Mouse (Mus musculus): ENCODE measurements around the gene Ahsg. TPM values are rescaled to one million over a fixed set of nuclear protein-coding genes. Genes with fewer than 3 reads are reported as not detected.

Gene Ahsg
- total RNA-seq (2021): 1 to 10 TPM; 1.6 to 7.1 TPM
- long read RNA-seq, experiment 1, partial matches to known transcripts: 0 of 2 reads
- long read RNA-seq, experiment 1, other reads (novel, unspliced or antisense): 1 of 2 reads
- long read RNA-seq, experiment 2, transcript Ahsg-201 (7 exons, 1,484 nt): major isoform, 14 of 18 reads
- long read RNA-seq, experiment 2, partial matches to known transcripts: 3 of 18 reads
- long read RNA-seq, experiment 2, other reads (novel, unspliced or antisense): 1 of 18 reads

DNA sequence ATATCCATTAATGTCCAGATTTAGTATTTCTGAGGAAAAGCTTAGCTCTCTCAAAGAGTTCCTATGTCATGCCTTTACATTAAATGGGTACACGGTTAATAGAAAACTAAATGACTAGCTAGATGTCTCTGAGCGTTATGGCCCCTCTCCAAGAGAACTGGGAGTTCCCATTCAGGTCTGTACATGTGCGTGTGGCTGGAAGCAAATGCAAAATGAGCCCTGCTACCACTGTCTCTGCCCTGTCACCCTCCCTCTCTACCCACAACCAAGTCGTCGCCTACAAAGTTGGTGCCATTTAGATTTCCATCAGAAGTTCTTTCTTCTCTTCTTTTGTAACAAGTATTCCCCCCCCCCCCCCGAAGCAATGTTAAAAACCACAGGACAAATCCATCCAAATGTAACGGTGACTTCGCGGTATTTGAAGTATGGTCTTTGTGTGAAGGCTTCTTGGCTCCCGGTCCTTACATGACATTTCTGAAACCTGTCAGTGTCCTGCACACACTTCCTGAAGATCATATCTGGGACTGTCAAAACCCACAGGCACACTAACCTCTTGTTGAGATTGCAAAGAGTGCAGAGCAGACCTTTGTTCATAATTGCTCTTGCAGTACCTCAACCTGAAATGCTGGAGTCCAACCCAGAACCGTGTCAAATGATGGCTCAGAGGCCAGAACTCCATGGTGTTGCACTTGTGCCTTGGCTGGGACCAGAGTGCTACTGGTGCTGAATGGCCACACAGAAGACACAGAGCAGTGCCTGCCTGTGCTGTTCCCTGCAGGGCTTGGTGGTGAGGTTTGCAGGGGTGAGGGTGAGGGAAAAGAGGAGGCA is at the start of gene Ahsg:
Ahsg (plus strand) TSS at position 595 of the 828 bp plus-strand sequence.
- DNase-seq: no peak

DNA sequence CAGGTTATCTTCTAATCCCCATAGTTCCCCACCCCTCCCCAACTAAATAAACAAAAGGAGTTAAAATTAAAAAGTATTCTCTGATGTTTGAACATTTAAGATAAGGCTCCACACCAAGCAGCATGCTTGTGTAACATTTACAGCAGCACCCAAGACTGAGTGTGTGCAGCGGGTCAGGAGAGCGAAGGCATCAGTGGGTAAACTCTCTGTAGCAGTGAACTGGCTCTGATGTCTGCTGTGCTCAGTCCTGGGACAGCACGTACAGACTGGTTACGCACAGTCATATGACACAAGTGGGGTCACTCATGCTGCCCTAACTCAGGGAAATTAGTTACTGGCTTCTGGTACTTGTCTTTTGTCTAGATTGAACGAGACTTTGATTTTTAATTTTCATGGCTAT is 48.2 kb upstream of the Ahsg start:
- DNase-seq: no peak

DNA sequence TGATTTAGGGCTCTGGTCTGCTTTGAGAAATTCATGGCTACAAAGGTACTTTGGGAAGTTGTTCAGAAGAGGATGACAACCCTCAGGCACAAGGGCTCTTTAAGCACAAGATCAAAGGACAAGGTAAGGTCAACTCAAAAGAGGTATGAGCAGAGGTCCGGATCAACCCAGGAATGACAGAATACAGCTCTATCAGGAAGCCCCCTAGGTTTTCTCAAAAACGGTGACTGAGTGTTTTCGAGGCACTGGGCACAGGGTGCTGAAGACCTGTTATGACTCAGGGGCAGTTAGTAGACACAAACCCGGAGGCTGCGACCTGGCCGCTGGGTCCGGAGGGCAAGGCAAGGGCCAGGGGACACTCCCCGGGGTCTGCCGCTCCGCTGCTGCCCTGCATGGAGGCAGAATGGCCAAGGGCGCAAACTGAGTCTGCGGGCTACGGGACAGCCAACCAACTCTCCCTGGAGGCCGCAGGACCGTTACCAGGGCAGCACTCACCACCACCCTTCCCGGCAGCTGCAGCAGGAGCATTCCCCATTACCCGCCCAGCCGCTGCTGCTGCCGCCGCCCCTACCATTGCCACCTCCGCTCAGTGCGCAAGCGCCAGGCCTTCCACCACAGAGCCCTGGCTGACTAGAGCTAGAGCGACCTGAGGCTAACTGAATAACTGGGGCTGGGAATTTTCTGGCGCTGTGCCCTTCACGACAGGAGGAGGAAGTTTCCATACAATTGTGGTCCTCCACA is 46.8 kb upstream of the Ahsg start:
- peak; percentile 91 to 92 for DNase-seq

DNA sequence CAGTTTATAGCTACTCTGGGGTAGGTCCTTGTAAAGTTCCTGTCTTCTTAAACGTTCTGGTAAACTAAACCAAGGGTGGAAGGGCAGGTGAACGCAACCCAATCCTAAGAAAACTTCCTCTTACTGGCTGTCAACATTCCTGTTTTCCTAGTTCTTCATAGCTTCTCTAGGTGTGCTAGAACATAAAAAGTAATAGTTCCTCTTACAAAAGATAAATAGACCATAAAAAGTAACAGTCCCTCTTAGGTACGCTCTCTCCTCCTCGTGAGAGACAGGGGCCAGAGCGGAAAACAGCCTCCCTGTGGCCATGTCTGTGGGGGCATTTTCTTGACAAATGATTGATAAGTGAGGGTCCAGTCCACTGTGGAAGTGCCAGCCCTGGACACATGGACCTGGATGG is 46.2 kb upstream of the Ahsg start:
- no peak for DNase-seq

DNA sequence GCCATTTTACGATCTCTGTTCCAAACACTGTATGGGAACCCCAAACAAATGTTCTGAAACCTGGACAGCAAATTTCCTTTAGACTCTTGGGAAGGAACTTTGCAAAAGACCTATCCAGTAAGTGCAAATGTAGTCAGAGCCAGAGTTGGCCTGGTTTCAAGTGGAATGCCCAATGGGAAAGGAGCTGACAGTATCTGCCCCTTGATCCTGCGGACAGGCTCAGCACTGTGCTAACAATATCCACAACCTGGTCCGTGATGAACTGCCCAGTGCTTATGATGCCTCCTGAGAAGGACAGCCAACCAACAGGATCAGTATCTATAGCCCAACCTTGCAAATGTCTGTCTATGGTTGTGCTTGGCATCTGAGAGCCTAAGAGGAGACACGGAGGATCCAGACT is 45.6 kb upstream of the Ahsg start:
- peak in 1 of 2 experiments; percentile 21 for DNase-seq

DNA sequence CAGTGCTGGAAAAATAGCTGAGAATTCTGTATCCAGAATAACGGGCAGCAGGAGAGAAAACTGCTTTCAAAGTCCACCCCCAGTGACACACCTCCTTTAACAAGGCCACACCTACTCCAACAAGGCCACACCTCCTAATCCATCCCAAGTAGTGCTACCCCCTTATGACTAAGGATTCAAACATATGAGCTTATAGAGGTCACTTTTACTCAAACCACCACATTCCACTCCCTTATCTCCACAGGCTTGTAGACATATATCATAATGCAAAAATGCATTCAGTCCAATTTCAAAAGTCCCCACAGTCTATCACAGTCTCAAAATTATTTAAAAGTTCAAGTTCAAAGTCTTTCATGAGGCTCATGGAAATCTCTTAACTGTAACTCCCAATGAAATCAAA is 43.4 kb upstream of the Ahsg start:
- no peak for DNase-seq

DNA sequence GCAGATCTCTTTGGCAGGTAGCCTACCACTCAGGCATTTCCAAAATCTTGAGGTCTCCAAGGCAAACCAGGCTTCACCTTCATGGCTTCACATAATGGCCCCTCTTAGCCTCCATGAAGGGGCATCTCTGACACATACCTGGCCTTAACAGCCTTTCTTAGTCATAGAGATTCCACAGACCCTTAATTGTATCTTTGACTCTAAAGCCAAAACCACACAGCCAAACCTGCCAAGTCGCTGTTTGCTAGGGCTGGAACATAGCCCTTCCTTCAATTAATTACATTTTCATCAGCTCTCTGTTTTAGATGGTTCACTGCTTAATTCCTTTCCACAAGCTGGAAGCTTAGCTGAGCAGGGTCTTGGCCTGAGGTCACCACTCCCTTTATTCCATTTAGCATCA is 42.7 kb upstream of the Ahsg start:
- no peak for DNase-seq

DNA sequence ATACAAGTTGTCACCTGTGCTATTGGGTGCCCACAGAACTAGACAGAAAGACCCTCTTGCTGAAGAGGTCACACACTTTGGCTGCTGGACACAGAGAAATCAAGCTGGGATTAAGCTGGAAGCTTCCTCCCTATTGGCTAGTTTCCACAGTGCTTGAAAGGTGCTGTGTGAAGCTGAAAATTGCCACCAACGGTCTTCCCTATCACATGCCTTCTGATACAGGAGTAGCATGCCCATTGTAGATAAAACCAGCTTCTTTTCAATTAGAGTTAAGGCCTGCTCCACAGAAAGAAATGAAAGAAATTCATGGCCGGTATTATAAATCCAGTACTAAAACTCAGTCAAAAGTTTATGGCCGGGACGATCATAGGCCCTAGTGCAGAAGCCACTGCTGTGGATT is 38.4 kb upstream of the Ahsg start:
- no peak for DNase-seq

DNA sequence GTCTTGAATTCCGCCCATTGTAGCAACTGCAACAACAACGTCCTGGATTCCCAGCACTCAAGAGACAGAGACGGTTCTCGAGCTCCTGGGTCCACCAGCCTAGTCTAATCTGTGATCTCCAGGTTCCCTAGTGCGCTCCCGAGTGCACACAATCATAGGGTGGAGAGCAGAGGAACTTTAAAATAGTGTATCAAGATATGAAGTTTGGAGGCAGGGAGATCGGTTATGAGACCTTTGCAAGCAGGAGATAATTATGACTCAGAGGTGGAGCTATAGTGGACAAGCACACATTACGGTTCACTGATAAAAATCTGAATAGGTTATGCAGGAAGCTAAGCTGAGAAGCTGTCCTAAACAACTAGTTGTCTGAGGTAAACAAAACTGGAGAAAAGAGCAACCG is 34.3 kb upstream of the Ahsg start:
- no peak for DNase-seq

DNA sequence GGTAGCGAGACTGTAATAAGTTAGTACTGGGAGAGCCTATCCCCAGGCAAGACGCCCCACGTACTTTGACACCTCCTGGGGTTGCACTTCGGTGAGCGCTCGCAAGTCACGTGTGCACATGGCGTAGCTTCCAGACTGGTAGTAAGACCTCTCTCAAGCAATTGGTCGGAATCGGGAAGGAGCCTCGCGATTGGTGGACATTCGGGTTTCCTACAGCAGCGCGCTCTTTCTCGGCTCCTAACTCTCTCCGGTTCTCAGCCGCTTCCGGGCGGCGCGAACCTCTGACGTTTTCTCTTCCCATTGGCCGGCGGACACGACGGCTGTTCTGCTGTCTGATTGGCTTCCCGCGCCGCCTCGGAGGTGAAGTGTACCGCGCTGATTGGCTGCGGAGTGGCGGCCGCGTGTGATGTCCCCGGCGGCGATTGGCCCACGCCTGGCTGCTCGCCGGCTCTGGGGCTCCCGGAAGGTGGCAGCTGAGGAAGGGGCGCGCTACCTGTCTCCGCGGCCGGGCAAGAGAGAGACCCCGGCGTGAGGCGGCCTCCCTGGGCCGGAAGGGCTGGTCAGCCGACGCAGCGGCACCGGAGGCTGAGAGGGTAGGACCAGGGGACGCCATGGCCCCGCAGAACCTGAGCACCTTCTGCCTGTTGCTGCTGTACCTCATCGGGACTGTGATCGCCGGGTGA is 33.5 kb upstream of the Ahsg start, which contains the start of the genes Tbccd1 and Dnajb11:
Tbccd1 (minus strand) TSS at position 239 of the 683 bp plus-strand sequence.
Dnajb11 (plus strand) TSS at position 415 of the 683 bp plus-strand sequence.
- DNase-seq: peak; percentile 99 to 100

DNA sequence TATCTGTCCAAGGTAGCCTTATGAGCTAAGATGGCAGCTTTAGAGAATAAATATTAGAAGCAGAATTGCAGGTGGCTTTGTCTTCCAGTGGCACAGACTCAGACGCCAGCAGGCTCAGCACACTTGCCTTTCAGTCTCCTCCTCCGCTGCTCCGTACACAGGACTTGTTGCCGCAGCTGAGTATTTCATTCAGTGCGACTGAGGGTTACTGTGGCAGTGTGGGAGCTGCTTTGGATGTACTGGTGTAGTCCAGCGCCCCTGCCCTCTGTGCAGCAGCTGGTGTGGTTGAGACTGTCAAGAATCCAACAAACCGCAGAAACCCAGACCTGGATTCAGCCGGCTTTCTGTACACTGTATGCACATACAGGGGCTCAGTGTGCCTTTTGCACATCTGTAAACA is 18.7 kb upstream of the Ahsg start:
- DNase-seq: no peak

DNA sequence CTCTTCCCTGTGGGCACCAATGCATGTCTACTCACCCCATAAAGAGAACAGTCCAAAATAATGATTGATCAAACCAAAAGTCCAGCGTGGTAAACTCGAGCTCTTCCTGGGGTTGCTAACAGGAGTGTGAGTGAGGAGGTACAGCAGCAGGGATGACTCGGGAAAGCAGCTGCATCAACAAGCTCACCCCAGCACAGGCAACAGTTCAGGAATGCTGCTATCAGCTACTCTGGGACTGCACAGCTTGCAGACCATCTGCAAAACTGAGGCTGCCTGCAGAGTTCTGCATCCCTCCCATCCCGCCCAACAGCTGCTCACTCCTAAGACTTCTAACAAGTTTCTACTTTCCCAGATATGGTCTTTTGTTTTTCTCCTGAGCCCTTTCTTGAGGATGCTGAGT is 17.7 kb upstream of the Ahsg start:
- DNase-seq: no peak

DNA sequence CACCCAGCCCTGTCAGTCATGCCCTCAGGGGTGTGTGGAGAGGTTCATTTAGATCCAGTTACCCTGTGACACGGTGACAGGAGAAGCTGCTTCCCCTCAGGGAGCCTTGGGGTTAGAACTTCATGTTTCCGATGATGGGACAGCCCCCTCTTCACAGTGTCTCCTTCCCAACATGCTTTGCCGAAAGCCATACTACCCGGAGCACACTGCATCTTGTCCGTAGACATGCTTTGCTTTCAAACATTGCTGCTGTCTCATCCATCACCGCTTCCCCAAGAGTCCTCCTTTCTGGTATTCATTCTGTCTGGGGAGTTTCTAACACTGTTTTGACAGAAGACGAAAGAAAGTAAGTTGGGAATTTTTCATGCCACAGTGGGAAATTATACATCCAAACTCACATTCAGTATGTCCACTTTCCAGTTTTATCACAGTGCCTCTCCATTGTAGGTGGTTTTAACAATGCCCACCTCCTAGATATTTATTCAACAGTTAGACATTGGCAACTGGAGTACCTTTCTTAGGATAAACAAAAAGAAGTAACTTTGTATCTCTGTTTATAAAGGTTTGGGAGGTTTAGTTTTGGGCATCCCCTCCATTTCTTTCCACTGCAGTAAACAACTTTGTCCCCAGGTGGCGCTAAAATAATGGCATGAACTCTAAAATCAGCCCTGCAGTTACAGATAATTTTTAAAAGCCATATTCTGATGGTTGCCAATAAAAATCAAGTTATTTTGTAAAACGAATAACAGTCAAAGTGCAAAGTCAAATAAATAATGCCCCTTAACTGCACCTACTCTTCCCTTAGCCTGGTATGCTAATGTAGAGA is 14.6 kb upstream of the Ahsg start:
- peak in 1 of 2 experiments; percentile 19 for DNase-seq

DNA sequence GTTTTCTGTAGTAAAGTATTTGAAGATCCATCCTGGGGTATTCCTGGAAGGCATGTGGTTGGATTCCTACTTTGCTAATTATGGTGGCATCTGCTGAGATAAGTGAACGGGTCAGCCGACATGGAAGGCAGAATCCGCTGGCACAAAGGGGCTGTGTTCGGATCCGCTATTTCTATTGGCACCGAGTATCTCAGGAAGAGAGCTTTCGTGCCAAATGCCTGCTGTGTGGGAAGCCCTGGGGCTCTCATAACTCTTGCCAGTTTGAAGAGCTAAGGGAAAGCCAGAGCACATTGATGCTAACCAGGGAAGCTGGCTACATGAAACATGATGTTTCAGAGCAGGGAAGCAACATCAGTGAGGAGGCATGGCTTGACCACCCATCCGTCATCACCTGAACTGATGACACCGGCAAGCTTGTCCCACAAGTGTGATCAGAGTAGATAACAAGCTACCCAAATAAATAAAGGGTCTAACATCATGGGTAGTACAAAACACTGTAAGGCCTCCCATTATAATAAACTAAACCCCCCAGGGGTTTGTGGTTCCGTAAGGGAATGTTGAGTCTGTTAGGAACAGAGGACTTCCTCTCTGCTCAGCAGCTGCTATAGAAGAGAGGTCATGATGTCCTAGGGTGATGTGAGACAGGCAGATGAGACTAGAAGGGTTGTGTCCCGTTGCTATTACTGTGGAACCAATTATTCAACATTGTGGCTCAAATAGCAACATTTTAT is 13.3 kb upstream of the Ahsg start:
- DNase-seq: no peak

DNA sequence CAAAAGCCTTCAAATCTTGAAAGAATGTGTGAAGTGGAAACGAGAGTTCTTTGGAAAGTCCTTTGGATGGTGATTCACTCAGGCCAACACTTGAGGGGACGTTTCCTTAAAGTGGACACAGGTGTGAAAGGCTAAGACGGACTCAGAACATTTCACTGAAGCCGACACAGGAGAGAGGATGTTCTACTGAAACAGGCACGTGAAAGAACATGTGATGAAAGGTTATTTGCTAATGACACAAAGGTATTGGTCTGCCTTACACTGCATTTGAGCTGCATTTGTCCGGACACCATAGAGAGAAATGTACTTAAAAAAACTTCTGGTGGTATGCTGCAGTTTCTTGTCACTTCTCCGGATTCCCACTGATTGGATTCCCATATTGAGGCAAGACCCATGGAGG is 12.4 kb upstream of the Ahsg start:
- no peak for DNase-seq

DNA sequence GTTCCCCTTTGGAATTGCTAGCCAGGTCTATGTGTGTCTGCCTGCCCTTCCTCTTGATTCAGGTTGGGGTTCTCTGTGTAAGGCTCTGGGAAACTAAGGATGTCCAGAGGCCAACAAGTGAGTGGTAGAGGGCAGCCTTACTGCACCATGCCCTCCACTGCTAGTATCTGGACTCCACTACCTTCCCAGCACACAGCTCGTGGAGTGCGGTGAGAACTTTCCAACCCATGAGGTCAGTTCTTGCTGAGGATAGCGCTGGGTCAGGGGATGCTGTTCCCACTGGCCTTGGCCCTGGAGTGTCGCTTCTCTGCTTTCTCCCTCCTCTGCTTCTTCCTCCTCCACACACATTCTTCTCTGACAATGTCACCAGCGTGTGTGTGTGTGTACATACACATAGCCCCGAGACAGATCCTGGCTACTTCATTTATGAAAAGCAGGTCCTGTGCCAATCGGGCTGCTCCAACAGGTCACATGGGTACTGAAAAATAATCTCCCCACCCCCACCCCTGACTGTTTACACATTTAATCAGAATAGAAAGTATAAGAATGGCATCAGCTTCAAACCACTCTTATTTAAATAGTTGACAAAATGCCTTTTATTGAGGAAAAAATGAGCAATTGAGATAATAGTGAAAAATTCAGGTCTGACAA is 11.0 kb upstream of the Ahsg start:
- no peak for DNase-seq

DNA sequence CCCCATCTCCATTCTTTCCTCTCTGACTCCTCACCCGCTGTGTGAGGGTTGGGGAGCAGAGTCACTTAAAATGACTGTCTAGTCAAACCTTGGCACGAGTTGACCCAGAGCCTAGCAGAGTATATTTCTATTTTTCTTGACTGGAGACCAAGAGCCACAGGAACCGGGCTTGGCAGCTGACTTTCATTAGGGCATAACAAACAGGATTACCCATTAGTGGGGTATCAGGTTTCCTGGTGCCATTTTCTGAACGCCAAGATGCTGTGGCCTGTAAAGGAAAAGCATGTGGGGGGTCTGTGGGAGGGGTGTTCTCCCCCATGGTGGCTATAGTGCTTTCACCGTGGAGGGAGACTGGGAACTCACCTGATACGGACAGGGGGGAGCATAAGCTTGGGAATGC is 10.2 kb upstream of the Ahsg start:
- DNase-seq: peak in 1 of 2 experiments; percentile 28

DNA sequence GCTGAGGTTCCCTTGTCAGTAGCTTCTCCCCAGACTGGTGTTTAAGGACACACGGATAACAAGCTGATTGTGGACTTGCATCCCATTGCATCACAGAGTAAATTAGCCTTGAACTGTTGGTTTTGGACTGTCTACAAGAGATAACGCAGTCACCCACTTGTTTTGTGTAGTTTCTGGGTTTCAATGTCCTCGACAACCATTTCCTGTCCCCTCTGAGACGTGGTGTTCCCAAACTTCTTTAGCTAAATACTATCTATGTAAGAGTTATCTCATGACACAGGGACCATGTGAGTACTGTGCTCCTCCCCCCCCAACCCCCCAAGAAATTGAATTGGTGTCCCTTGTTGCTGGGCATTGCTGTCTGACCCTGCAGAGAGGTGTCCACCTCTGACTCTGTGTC is 9.6 kb upstream of the Ahsg start:
- DNase-seq: peak in 1 of 2 experiments; percentile 14

DNA sequence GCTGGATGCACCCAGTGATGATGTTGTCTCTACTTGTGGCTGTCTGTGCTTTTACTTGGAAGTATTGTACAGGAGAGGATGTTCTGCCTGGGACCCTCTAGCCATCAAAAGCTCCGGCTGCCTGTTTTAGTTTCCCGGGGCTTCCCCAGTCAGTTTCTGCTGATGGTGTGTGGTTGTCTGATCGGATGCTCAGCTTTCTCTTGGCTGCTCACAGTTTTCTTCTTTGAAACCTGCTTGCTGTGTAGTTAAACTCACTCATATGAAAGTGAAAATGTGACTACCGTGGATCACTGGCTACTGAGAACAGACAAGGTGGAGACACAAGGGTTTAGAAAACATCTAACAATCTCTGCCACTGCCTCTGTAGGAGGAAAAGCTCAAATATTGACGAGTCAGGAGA is 7.6 kb upstream of the Ahsg start:
- no peak for DNase-seq

DNA sequence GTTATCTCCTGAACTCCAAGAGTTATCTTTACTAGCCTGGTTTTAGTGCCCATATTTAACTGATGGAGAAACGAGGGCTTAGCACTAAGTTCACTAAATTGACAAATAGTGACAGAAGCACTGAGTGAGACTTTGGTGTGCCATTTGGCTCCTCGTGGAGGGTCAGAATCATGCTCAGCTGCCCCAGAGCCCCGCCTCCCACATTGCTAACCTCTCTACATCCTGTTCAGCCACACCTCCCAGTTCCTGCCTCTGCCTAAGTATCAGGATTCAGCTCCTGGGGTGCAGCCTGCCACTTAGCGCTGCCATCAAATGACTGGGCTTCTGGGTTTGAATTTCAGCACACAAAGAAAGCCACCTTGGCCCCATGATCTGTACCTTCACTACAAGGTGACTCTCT is 5.7 kb upstream of the Ahsg start:
- no peak for DNase-seq

All from adrenal gland, postnatal 36 days (tissue).